Mouse (Mus musculus): ENCODE measurements around the gene Nr6a1.

The Nr6a1 gene

GRCm38 (mm10) chr2:38712769-38713125 is 214.7 kb downstream of the Nr6a1 start:
- no peak for DNase-seq (ENCODE audit: low spot score)

GRCm38 (mm10) chr2:38712076-38712768 is 215.3 kb downstream of the Nr6a1 start:
- DNase-seq (ENCODE audit: low spot score), result no peak

- no peak for DNase-seq (ENCODE audit: low spot score)
Observed at GRCm38 (mm10) chr2:38711421-38711861, 216.0 kb downstream of the Nr6a1 start.

GRCm38 (mm10) chr2:38710304-38711241 is 216.9 kb downstream of the Nr6a1 start:
- DNase-seq (ENCODE audit: low spot score), result no peak

- no peak for DNase-seq (ENCODE audit: low spot score)
Observed at GRCm38 (mm10) chr2:38708907-38709688, 218.4 kb downstream of the Nr6a1 start.

- DNase-seq (ENCODE audit: low spot score), result no peak
Observed at GRCm38 (mm10) chr2:38706661-38707060, 220.8 kb downstream of the Nr6a1 start.

- DNase-seq (ENCODE audit: low spot score), result no peak
Observed at GRCm38 (mm10) chr2:38705036-38705435, 222.5 kb downstream of the Nr6a1 start.

GRCm38 (mm10) chr2:38704336-38704735 is 223.2 kb downstream of the Nr6a1 start:
- DNase-seq (ENCODE audit: low spot score), result no peak

GRCm38 (mm10) chr2:38700177-38700576 is 227.3 kb downstream of the Nr6a1 start:
- no peak for DNase-seq (ENCODE audit: low spot score)

- no peak for DNase-seq (ENCODE audit: low spot score)
Observed at GRCm38 (mm10) chr2:38698623-38699022, 228.9 kb downstream of the Nr6a1 start.

GRCm38 (mm10) chr2:38697128-38698120 is 230.1 kb downstream of the Nr6a1 start:
- DNase-seq (ENCODE audit: low spot score), result no peak

- DNase-seq (ENCODE audit: low spot score), result no peak
Observed at GRCm38 (mm10) chr2:38695770-38696169, 231.7 kb downstream of the Nr6a1 start.

GRCm38 (mm10) chr2:38691542-38691941 is 235.9 kb downstream of the Nr6a1 start:
- no peak for DNase-seq (ENCODE audit: low spot score)

GRCm38 (mm10) chr2:38689881-38690280 is 237.6 kb downstream of the Nr6a1 start:
- no peak for DNase-seq (ENCODE audit: low spot score)

GRCm38 (mm10) chr2:38688791-38689520 is 238.5 kb downstream of the Nr6a1 start:
- no peak for DNase-seq (ENCODE audit: low spot score)

- no peak for DNase-seq (ENCODE audit: low spot score)
Observed at GRCm38 (mm10) chr2:38685746-38686145, 241.7 kb downstream of the Nr6a1 start.

GRCm38 (mm10) chr2:38683083-38683482 is 244.4 kb downstream of the Nr6a1 start:
- DNase-seq (ENCODE audit: low spot score), result no peak

- no peak for DNase-seq (ENCODE audit: low spot score)
Observed at GRCm38 (mm10) chr2:38682209-38682608, 245.3 kb downstream of the Nr6a1 start.

GRCm38 (mm10) chr2:38678947-38679346 is 248.5 kb downstream of the Nr6a1 start:
- no peak for DNase-seq (ENCODE audit: low spot score)

- no peak for DNase-seq (ENCODE audit: low spot score)
Observed at GRCm38 (mm10) chr2:38675366-38675969, 252.0 kb downstream of the Nr6a1 start.
